10 mouse cellular contexts compared by ENCODE assay signal in the genomic region with DNA sequence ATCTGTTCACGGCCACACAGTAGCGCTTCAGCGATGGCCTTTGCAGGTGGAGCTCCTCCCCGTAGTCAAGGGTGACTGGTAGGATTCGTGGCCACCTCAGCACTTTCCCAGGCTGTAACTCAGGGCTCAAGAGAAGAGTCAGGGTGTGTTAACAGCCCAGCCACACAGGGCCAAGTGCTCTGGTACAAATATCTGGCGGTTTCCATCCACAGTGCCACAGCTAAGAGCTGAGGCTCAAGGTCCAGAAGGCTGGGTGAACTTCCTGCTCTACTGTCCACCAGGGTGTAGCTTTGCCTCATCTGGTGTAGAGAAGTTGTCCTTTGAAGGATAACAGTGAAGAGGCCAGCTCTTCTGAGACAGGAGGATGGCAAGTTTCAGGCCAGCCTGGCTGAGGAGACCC. TPM values are rescaled to one million over a fixed set of nuclear protein-coding genes. Genes with fewer than 3 reads are reported as not detected.
DNase-seq lines count a peak whose midpoint lies in the region; ATAC-seq and TF ChIP-seq lines count a peak whose summit lies in the region.
"Had no signal": no experiment of that assay in that cellular context is flagged by ENCODE, and none has a peak within 500 bp of the region (broad histone marks: within the 10 kb centered on the region; RNA-seq: fewer than 3 reads in every experiment).

No protein-coding gene starts in this region.

- WGBS in kidney, embryonic 15.5 days, result 77% methylated on average over 6 of the region's 6 CpGs
- WGBS in midbrain, embryonic 10.5 days, result 90% methylated on average over 6 of the region's 6 CpGs
- 89% methylated on average over 6 of the region's 6 CpGs for WGBS in midbrain, embryonic 16.5 days
- WGBS in stomach, postnatal 0 days, result 60% methylated on average over 6 of the region's 6 CpGs

- no peak for TF ChIP-seq EP300 in stomach, postnatal 0 days (optimal IDR thresholded peaks at IDR 0.05)

- H3K4me1 ChIP-seq in kidney, embryonic 15.5 days, result peaks cover 49% of the 10 kb centered on the region
- H3K4me1 ChIP-seq in midbrain, embryonic 10.5 days, result peaks cover 26% of the 10 kb centered on the region
- no peaks in the 10 kb centered on the region for H3K4me1 ChIP-seq in midbrain, embryonic 16.5 days (ENCODE audit: control insufficient read depth, insufficient read depth, low read length)
- H3K4me1 ChIP-seq in stomach, postnatal 0 days (replicated peaks; ENCODE audit: control insufficient read depth, insufficient read depth), result peaks cover 21% of the 10 kb centered on the region

- no peaks in the 10 kb centered on the region for H3K36me3 ChIP-seq in kidney, embryonic 15.5 days
- no peaks in the 10 kb centered on the region for H3K36me3 ChIP-seq in midbrain, embryonic 10.5 days
- no peaks in the 10 kb centered on the region for H3K36me3 ChIP-seq in midbrain, embryonic 16.5 days (ENCODE audit: control insufficient read depth, insufficient read depth, low read length)
- H3K36me3 ChIP-seq in stomach, postnatal 0 days (ENCODE audit: control insufficient read depth, insufficient read depth, low read length), result no peaks in the 10 kb centered on the region

- H3K27me3 ChIP-seq in kidney, embryonic 15.5 days, result no peaks in the 10 kb centered on the region
- H3K27me3 ChIP-seq in midbrain, embryonic 10.5 days (ENCODE audit: low read depth, poor library complexity, severe bottlenecking), result peaks cover 11% of the 10 kb centered on the region; the same call in 1 of the 2 replicates
- H3K27me3 ChIP-seq in midbrain, embryonic 16.5 days (ENCODE audit: control insufficient read depth, insufficient read depth, low read depth, low read length), result no peaks in the 10 kb centered on the region
- no peaks in the 10 kb centered on the region for H3K27me3 ChIP-seq in stomach, postnatal 0 days (ENCODE audit: control insufficient read depth, insufficient read depth, low read length)

- no peak overlapping the region for H3K4me3 ChIP-seq in kidney, embryonic 15.5 days (replicated peaks)
- H3K4me3 ChIP-seq in midbrain, embryonic 10.5 days, result no peak overlapping the region
- H3K4me3 ChIP-seq in midbrain, embryonic 16.5 days (ENCODE audit: low read depth, low read length), result no peak overlapping the region
- no peak overlapping the region for H3K4me3 ChIP-seq in stomach, postnatal 0 days (ENCODE audit: low read depth, low read length)
- H3K4me3 ChIP-seq: erythroblast, embryonic 14.5 days had no signal

- peak overlapping the region; percentile 64 for H3K27ac ChIP-seq in kidney, embryonic 15.5 days
- peak overlapping the region; percentile 23 for H3K27ac ChIP-seq in midbrain, embryonic 10.5 days (replicated peaks)
- H3K27ac ChIP-seq in midbrain, embryonic 16.5 days (ENCODE audit: low read length), result no peak overlapping the region
- peak overlapping the region; percentile 82 for H3K27ac ChIP-seq in stomach, postnatal 0 days (replicated peaks)

- H3K4me2 ChIP-seq in kidney, embryonic 15.5 days, result no peak overlapping the region
- no peak overlapping the region for H3K4me2 ChIP-seq in midbrain, embryonic 16.5 days (ENCODE audit: low read length)
- H3K4me2 ChIP-seq in stomach, postnatal 0 days (replicated peaks; ENCODE audit: low read depth), result no peak overlapping the region

- H3K9ac ChIP-seq in kidney, embryonic 15.5 days, result no peak overlapping the region
- H3K9ac ChIP-seq in midbrain, embryonic 16.5 days (ENCODE audit: low read depth, low read length), result no peak overlapping the region
- no peak overlapping the region for H3K9ac ChIP-seq in stomach, postnatal 0 days (ENCODE audit: low read length)

- peak; percentile 30; the same call in 1 of the 2 replicates for TF ChIP-seq CTCF in stomach, postnatal 0 days (IDR thresholded peaks at IDR 0.05; ENCODE audit: low read depth)

- no peak; the same call in 1 of the 2 replicates for ATAC-seq in kidney, embryonic 15.5 days (replicated peaks; ENCODE audit: low FRiP score)
- no peak for ATAC-seq in midbrain, embryonic 16.5 days
- ATAC-seq in stomach, postnatal 0 days (ENCODE audit: low FRiP score, low TSS enrichment), result peak; percentile 50; the same call in 1 of the 2 replicates

- H3K9me3 ChIP-seq in kidney, embryonic 15.5 days (replicated peaks), result no peaks in the 10 kb centered on the region
- peaks cover 6% of the 10 kb centered on the region for H3K9me3 ChIP-seq in midbrain, embryonic 10.5 days (replicated peaks)
- no peaks in the 10 kb centered on the region for H3K9me3 ChIP-seq in midbrain, embryonic 16.5 days (replicated peaks; ENCODE audit: control insufficient read depth, low read length, poor library complexity, severe bottlenecking)
- no peaks in the 10 kb centered on the region for H3K9me3 ChIP-seq in stomach, postnatal 0 days (ENCODE audit: control insufficient read depth, low read length)

- peak; percentile 34 to 65 for DNase-seq in adrenal gland, adult (ENCODE audit: inconsistent age in 2 of 2, low spot score in 1 of 2)
- DNase-seq in adrenal gland, adult 8-10 months, result no peak
- DNase-seq in kidney, adult 9 months, result no peak
- no peak for DNase-seq in midbrain, embryonic 10.5 days (ENCODE audit: low spot score)
- DNase-seq in stomach, postnatal 0 days (ENCODE audit: low spot score), result no peak
- DNase-seq in layer of hippocampus, postnatal 10 days (ENCODE audit: low spot score in 2 of 2), result no peak
- DNase-seq: cerebellum, postnatal 25 days had no signal

RNA-seq across cellular contexts. Expression of a gene that starts 8.3 kb away (rescaled TPM):
- total RNA-seq in adrenal gland, adult 8-10 months (2022), result 10 to 100 TPM; 10.6 to 19.8 (median 12.4) TPM
- 4.2 and 5.7 TPM in 2 replicates for polyA plus RNA-seq in kidney, embryonic 15.5 days (2015; fragmentation: Nextera tagmentation; extraction: Ambion mirVana)
- polyA plus RNA-seq in midbrain, embryonic 10.5 days (2016; fragmentation: Nextera tagmentation; extraction: Ambion mirVana), result 1.2 TPM in 2 replicates
- polyA plus RNA-seq in midbrain, embryonic 16.5 days (2015; fragmentation: Nextera tagmentation; extraction: Ambion mirVana), result 1.2 and 1.7 TPM in 2 replicates
- polyA plus RNA-seq in stomach, postnatal 0 days (2015; fragmentation: Nextera tagmentation; extraction: Ambion mirVana), result 19.6 and 21.9 TPM in 2 replicates
- total RNA-seq in layer of hippocampus, postnatal 10 days (2021), result 1 to 10 TPM; 5.8 to 7.6 TPM

RNA-seq across cellular contexts. Expression of a gene that starts 46.2 kb away (rescaled TPM):
- total RNA-seq in adrenal gland, adult 8-10 months (2022), result under 1 TPM; 0.38 to 0.66 (median 0.46) TPM
- 1.6 and 1.7 TPM in 2 replicates for polyA plus RNA-seq in kidney, embryonic 15.5 days (2015; fragmentation: Nextera tagmentation; extraction: Ambion mirVana)
- polyA plus RNA-seq in midbrain, embryonic 10.5 days (2016; fragmentation: Nextera tagmentation; extraction: Ambion mirVana), result 1.2 TPM in 2 replicates
- 0.30 and 0.48 TPM in 2 replicates for polyA plus RNA-seq in midbrain, embryonic 16.5 days (2015; fragmentation: Nextera tagmentation; extraction: Ambion mirVana)
- 0.97 and 0.98 TPM in 2 replicates for polyA plus RNA-seq in stomach, postnatal 0 days (2015; fragmentation: Nextera tagmentation; extraction: Ambion mirVana)
- total RNA-seq in layer of hippocampus, postnatal 10 days (2021), result under 1 TPM; 0.78 to 0.96 TPM

Comparison
In these comparisons a context has a peak if more than half of its experiments do, and no peak if none do; other contexts are left out.
1. DNase-seq: peak in adrenal gland, adult (2 of 2); none in adrenal gland, adult 8-10 months (single experiment), kidney, adult 9 months (single experiment), midbrain, embryonic 10.5 days (single experiment), stomach, postnatal 0 days (single experiment) and layer of hippocampus, postnatal 10 days (0 of 2).